Mouse (Mus musculus) ES-Bruce4 (cell line): ENCODE measurements around the gene Rab11fip3.

Experiments
- CTCF ChIP-seq: IDR thresholded peaks from one replicate; pipeline ENCODE4 v1.8.1; 2011; ENCODE audit warnings: low read depth, low read length
- EP300 ChIP-seq: IDR thresholded peaks from 2 replicates; pipeline ENCODE4 v1.6.1; 2011; ENCODE audit warnings: low read depth, low read length; ENCODE audit not compliant: insufficient read depth

- TF ChIP-seq EP300 (no peak), CTCF (no peak)
Observed at GRCm38 (mm10) chr17:26052074-26052473, 17.3 kb downstream of the Rab11fip3 start.
